Mouse (Mus musculus) MEL (cell line): ENCODE results near the gene Zbtb24. TPM values are rescaled to one million over a fixed set of nuclear protein-coding genes. Genes with fewer than 3 reads are reported as not detected.

Experiments used
- DNase-seq: peaks from one replicate; pipeline ENCODE4 v3.0.0; 2011; ENCODE audit warnings: low read depth, low spot score
- H3K27ac ChIP-seq: 2 replicates; pipeline ENCODE4 v1.5.1; 2012; ENCODE audit warnings: low read depth, mild to moderate bottlenecking, control low read depth, low read length, moderate library complexity; ENCODE audit not compliant: control insufficient read depth
- H3K27me3 ChIP-seq, 2 experiments: fragments of 150-350 bp in 1 of 2; sonication (generic) in 1 of 2; 2 replicates each; pipeline ENCODE4 v1.6.1; 2012; ENCODE audit warnings: low read length in 2 of 2, mild to moderate bottlenecking in 2 of 2, improper control_type of control experiment in 1 of 2, moderate library complexity in 1 of 2; ENCODE audit not compliant: insufficient read depth in 2 of 2, control insufficient read depth in 1 of 2
- H3K36me3 ChIP-seq, 2 experiments: 2 replicates each; pipeline ENCODE4 v1.6.1; 2012 to 2014; ENCODE audit warnings: low read length in 2 of 2, improper control_type of control experiment in 1 of 2, inconsistent platforms in 1 of 2, mild to moderate bottlenecking in 1 of 2; ENCODE audit not compliant: insufficient read depth in 2 of 2, control insufficient read depth in 1 of 2
- H3K4me1 ChIP-seq, 2 experiments: fragments of 150-350 bp in 1 of 2; sonication (generic) in 1 of 2; 2 replicates each; pipeline ENCODE4 v1.6.1; 2012; ENCODE audit warnings: low read length in 2 of 2, improper control_type of control experiment in 1 of 2, mild to moderate bottlenecking in 1 of 2; ENCODE audit not compliant: insufficient read depth in 2 of 2, control insufficient read depth in 1 of 2
- H3K4me3 ChIP-seq, 2 experiments: fragments of 150-350 bp in 1 of 2; sonication (generic) in 1 of 2; 2 replicates each; pipeline ENCODE4 v1.5.1; 2012; ENCODE audit warnings: low read depth in 2 of 2, low read length in 2 of 2, mild to moderate bottlenecking in 2 of 2, moderate library complexity in 2 of 2, control low read depth in 1 of 2, improper control_type of control experiment in 1 of 2; ENCODE audit not compliant: control insufficient read depth in 1 of 2, insufficient read depth in 1 of 2
- H3K79me2 ChIP-seq: 2 replicates; pipeline ENCODE4 v1.6.1; 2012; ENCODE audit warnings: mild to moderate bottlenecking, low read length, moderate library complexity; ENCODE audit not compliant: control insufficient read depth, poor library complexity, insufficient read depth
- H3K9ac ChIP-seq: 2 replicates; pipeline ENCODE4 v1.6.1; 2012; ENCODE audit warnings: low read depth, mild to moderate bottlenecking, control low read depth, low read length, moderate library complexity; ENCODE audit not compliant: control insufficient read depth, poor library complexity, severe bottlenecking
- H3K9me3 ChIP-seq: fragments of 150-350 bp; sonication (generic); replicated peaks from 2 replicates; pipeline ENCODE4 v1.6.1; 2012; ENCODE audit warnings: mild to moderate bottlenecking, low read length, improper control_type of control experiment, moderate library complexity; ENCODE audit not compliant: insufficient read depth
- CHD1 ChIP-seq: IDR thresholded peaks from 2 replicates; pipeline ENCODE4 v1.6.1; 2012; ENCODE audit warnings: low read depth, mild to moderate bottlenecking, inconsistent platforms, low read length, improper control_type of control experiment
- E2F4 ChIP-seq: IDR thresholded peaks from 2 replicates; pipeline ENCODE4 v1.6.1; 2011; ENCODE audit warnings: low read depth, low read length, improper control_type of control experiment, borderline replicate concordance
- EP300 ChIP-seq, 2 experiments: IDR thresholded peaks; 2 replicates each; pipeline ENCODE4 v1.6.1; 2011; ENCODE audit warnings: improper control_type of control experiment in 2 of 2, low read length in 2 of 2, low read depth in 1 of 2, mild to moderate bottlenecking in 1 of 2
- GABPA ChIP-seq: IDR thresholded peaks from 2 replicates; pipeline ENCODE4 v1.6.1; 2012; ENCODE audit warnings: low read depth, mild to moderate bottlenecking, inconsistent platforms, low read length, improper control_type of control experiment, moderate library complexity
- GATA1 ChIP-seq: IDR thresholded peaks from 2 replicates; pipeline ENCODE4 v1.6.1; 2011; ENCODE audit warnings: low read depth, low read length, improper control_type of control experiment
- KAT2A ChIP-seq: conservative IDR thresholded peaks from 2 replicates; pipeline ENCODE4 v1.6.1; 2012; ENCODE audit warnings: low read depth, low read length, improper control_type of control experiment, inconsistent platforms
- MAX ChIP-seq: IDR thresholded peaks from 2 replicates; pipeline ENCODE4 v1.6.1; 2011; ENCODE audit warnings: low read length, improper control_type of control experiment
- MEF2A ChIP-seq: IDR thresholded peaks from 2 replicates; pipeline ENCODE4 v1.6.1; 2014; ENCODE audit warnings: low read depth, mild to moderate bottlenecking, inconsistent platforms, low read length, improper control_type of control experiment; ENCODE audit not compliant: poor library complexity, insufficient replicate concordance, severe bottlenecking; ENCODE audit errors: extremely low read depth
- MXI1 ChIP-seq: IDR thresholded peaks from 2 replicates; pipeline ENCODE4 v1.6.1; 2011; ENCODE audit warnings: mild to moderate bottlenecking, low read depth, low read length, improper control_type of control experiment
- MYB ChIP-seq: IDR thresholded peaks from 2 replicates; pipeline ENCODE4 v1.6.1; 2011; ENCODE audit warnings: mild to moderate bottlenecking, low read depth, low read length, improper control_type of control experiment
- MYC ChIP-seq: IDR thresholded peaks from 2 replicates; pipeline ENCODE4 v1.6.1; 2011; ENCODE audit warnings: low read depth, mild to moderate bottlenecking, low read length, improper control_type of control experiment, moderate library complexity
- NELFE ChIP-seq: IDR thresholded peaks from 2 replicates; pipeline ENCODE4 v1.6.1; 2011; ENCODE audit warnings: low read depth, low read length, improper control_type of control experiment
- NRF1 ChIP-seq: IDR thresholded peaks from 2 replicates; pipeline ENCODE4 v1.6.1; 2014; ENCODE audit warnings: low read depth, mild to moderate bottlenecking, inconsistent platforms, low read length, improper control_type of control experiment, moderate library complexity; ENCODE audit not compliant: poor library complexity, insufficient read depth, severe bottlenecking
- POLR2A ChIP-seq, 2 experiments: IDR thresholded peaks; 2 replicates each; pipeline ENCODE4 v1.6.1; 2011 to 2012; ENCODE audit warnings: low read length in 2 of 2, mild to moderate bottlenecking in 2 of 2, control low read depth in 1 of 2, improper control_type of control experiment in 1 of 2, low read depth in 1 of 2, moderate library complexity in 1 of 2; ENCODE audit not compliant: control insufficient read depth in 1 of 2, insufficient read depth in 1 of 2, poor library complexity in 1 of 2
- POLR2AphosphoS2 ChIP-seq: IDR thresholded peaks from 2 replicates; pipeline ENCODE4 v1.6.1; 2011; ENCODE audit warnings: low read length, improper control_type of control experiment
- POLR2AphosphoS5 ChIP-seq: IDR thresholded peaks from 2 replicates; pipeline ENCODE4 v1.6.1; 2012; ENCODE audit warnings: low read depth, borderline replicate concordance, mild to moderate bottlenecking, inconsistent platforms, low read length, moderate library complexity, mixed read lengths
- RAD21 ChIP-seq: IDR thresholded peaks from 2 replicates; pipeline ENCODE4 v1.6.1; 2011; ENCODE audit warnings: mild to moderate bottlenecking, low read depth, low read length, improper control_type of control experiment
- RCOR1 ChIP-seq: IDR thresholded peaks from 2 replicates; pipeline ENCODE4 v1.6.1; 2012; ENCODE audit warnings: low read depth, mild to moderate bottlenecking, inconsistent platforms, low read length, improper control_type of control experiment
- SMC3 ChIP-seq: IDR thresholded peaks from 2 replicates; pipeline ENCODE4 v1.6.1; 2011; ENCODE audit warnings: low read depth, low read length, improper control_type of control experiment
- TAL1 ChIP-seq: IDR thresholded peaks from 2 replicates; pipeline ENCODE4 v1.6.1; 2012; ENCODE audit warnings: mild to moderate bottlenecking, inconsistent platforms, low read length, moderate library complexity, mixed read lengths
- TBP ChIP-seq: IDR thresholded peaks from 2 replicates; pipeline ENCODE4 v1.8.0; 2011; ENCODE audit warnings: low read depth, low read length, improper control_type of control experiment
- TCF12 ChIP-seq: IDR thresholded peaks from 2 replicates; pipeline ENCODE4 v1.6.1; 2014; ENCODE audit warnings: low read depth, mild to moderate bottlenecking, inconsistent platforms, low read length, improper control_type of control experiment, moderate library complexity
- UBTF ChIP-seq: IDR thresholded peaks from 2 replicates; pipeline ENCODE4 v1.6.1; 2012; ENCODE audit warnings: low read depth, mild to moderate bottlenecking, inconsistent platforms, low read length, improper control_type of control experiment, moderate library complexity, borderline replicate concordance; ENCODE audit not compliant: insufficient read depth
- USF2 ChIP-seq, 2 experiments: IDR thresholded peaks; 2 replicates each; pipeline ENCODE4 v1.6.1; 2011 to 2012; ENCODE audit warnings: improper control_type of control experiment in 2 of 2, low read length in 2 of 2, borderline replicate concordance in 1 of 2, inconsistent platforms in 1 of 2, low read depth in 1 of 2, mild to moderate bottlenecking in 1 of 2; ENCODE audit not compliant: insufficient read depth in 1 of 2
- ZMIZ1 ChIP-seq: IDR thresholded peaks from 2 replicates; pipeline ENCODE4 v1.6.1; 2012; ENCODE audit warnings: low read depth, mild to moderate bottlenecking, inconsistent platforms, low read length, improper control_type of control experiment, moderate library complexity
- ZNF384 ChIP-seq: IDR thresholded peaks from 2 replicates; pipeline ENCODE4 v1.6.1; 2012; ENCODE audit warnings: low read depth, mild to moderate bottlenecking, inconsistent platforms, low read length, improper control_type of control experiment
- polyA plus RNA-seq, 2 experiments: library from polyadenylated mRNA; stranded (reverse) in 1 of 2; unstranded in 1 of 2; fragments of >175 nt in 1 of 2; fragments of >200 nt in 1 of 2; gene quantifications; 2 replicates each; pipeline versions ENCODE4 v1.2.1 to v1.2.4; 2012; ENCODE audit warnings: low replicate concordance in 2 of 2, low read depth in 1 of 2; ENCODE audit not compliant: insufficient read length in 2 of 2, insufficient read depth in 1 of 2, missing spikeins in 1 of 2
- total RNA-seq: library from RNA; depleted of rRNA; stranded (reverse); fragments of 300-350 nt; gene quantifications from 2 replicates; pipeline ENCODE4 v1.2.3, GENCODE M21; 2012

Gene Zbtb24
- total and polyA plus RNA-seq, 3 experiments = 7.6 to 11.0 TPM; not detected in 1

DNA sequence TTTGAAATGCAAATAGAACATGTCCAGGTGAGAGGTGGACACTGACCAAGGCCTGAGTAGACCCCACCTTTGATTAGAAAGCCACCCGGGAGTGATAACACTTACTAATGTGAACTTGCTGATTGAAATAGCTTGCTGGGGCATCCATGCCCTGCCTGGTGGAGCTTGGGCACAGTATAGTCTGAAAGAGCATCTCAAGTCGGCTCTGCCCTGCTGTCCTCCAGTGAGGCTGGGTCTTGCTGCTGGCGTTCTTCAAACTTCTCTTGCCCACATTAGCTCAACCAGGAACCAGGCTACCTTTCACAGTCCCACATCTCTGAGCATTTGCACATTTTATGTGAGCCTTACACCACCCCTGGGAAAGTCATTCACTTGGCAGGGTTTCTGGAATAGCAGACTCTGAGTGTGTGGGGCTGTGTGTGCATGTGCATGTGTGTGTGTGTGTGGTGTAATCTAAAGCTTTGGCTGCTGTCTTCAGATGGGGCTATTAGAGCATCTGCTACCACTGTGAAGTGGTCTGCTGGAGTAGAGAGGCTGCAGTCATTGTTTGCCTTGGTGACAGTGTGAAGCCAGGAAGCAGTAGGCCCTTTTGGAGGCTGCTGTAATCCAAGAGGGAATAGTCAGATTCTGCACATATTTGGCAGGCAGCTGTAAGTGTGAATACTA, 11.0 kb downstream of the Zbtb24 start:
- no peak for DNase-seq
- no peaks in the 10 kb centered on the region for H3K79me2 ChIP-seq
- H3K4me3 ChIP-seq = no peak overlapping the region
- peaks cover 0 to 5% of the 10 kb centered on the region in 2 experiments; a peak in 2 of 4 replicates for H3K4me1 ChIP-seq
- H3K9ac ChIP-seq = no peak overlapping the region
- H3K27ac ChIP-seq = no peak overlapping the region
- H3K36me3 ChIP-seq = peaks cover 2% of the 10 kb centered on the region in 2 experiments; a peak in 2 of 4 replicates
- H3K27me3 ChIP-seq = no peaks in the 10 kb centered on the region
- TF ChIP-seq NELFE (no peak), E2F4 (no peak), MEF2A (no peak), USF2 (IDR thresholded peaks at IDR 0.05; ENCODE audit: borderline replicate concordance in 1 of 2, insufficient read depth in 1 of 2, low read depth in 1 of 2, low read length in 2 of 2) (no peak), TCF12 (no peak), NRF1 (no peak), MAX (no peak), TBP (no peak), MYC (no peak), RAD21 (no peak), POLR2AphosphoS5 (no peak), SMC3 (no peak), ZMIZ1 (no peak), MXI1 (no peak), KAT2A (no peak), RCOR1 (no peak), ZNF384 (no peak)
- H3K9me3 ChIP-seq = no peaks in the 10 kb centered on the region

DNA sequence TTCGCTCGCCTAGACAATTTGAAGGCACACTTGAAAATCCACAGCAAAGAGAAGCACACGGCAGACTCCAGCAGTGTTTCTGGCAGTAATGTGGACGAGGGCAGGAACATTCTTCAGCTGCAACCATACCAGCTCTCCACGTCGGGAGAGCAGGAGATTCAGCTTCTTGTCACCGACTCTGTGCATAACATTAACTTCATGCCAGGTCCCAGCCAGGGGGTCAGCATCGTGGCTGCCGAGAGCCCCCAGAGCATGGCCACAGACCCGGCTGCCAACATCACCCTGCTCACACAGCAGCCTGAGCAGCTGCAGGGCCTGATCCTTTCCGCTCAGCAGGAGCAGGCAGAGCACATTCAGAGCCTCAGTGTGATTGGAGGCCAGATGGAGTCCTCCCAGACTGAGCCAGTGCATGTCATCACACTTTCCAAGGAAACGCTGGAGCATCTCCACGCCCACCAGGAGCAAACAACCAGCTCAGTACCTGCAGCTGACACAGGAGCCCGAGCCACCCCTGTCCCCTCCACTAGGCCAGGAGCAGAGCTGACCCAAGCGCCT, 14.3 kb downstream of the Zbtb24 start:
- Histone ChIP-seq H3K4me1 (no peaks in the 10 kb centered on the region), H3K9me3 (no peaks in the 10 kb centered on the region), H3K9ac (no peak overlapping the region), H3K36me3 (peaks cover 0 to 2% of the 10 kb centered on the region in 2 experiments; a peak in 1 of 4 replicates), H3K79me2 (no peaks in the 10 kb centered on the region), H3K27ac (no peak overlapping the region), H3K4me3 (no peak overlapping the region), H3K27me3 (no peaks in the 10 kb centered on the region)
- DNase-seq = no peak
- TF ChIP-seq TCF12 (no peak), TAL1 (no peak), MXI1 (no peak), MYB (no peak), GATA1 (no peak), CHD1 (no peak), ZMIZ1 (no peak), POLR2AphosphoS5 (no peak), POLR2A (IDR thresholded peaks at IDR 0.05; ENCODE audit: control insufficient read depth in 1 of 2, insufficient read depth in 1 of 2, low read depth in 1 of 2, low read length in 2 of 2, poor library complexity in 1 of 2) (no peak), MEF2A (no peak), MYC (no peak), GABPA (no peak), POLR2AphosphoS2 (no peak), UBTF (no peak), KAT2A (no peak), EP300 (IDR thresholded peaks at IDR 0.05; ENCODE audit: low read depth in 1 of 2, low read length in 2 of 2) (no peak)
